Mouse (Mus musculus) limb, embryonic 10.5 days (tissue): ENCODE results near the gene Prg3. TPM values are rescaled to one million over a fixed set of nuclear protein-coding genes. Genes with fewer than 3 reads are reported as not detected.
A peak's percentile ranks its signal among the peaks of the same experiment; 100 is the strongest.

Experiments
- DNase-seq: peaks from one replicate; pipeline ENCODE4 v3.0.0-alpha.2; 2017; ENCODE audit warnings: low spot score
- H3K27ac ChIP-seq: fragments of 300-500 bp; sonication (generic); 2 replicates; pipeline ENCODE4 v1.5.1; 2016; ENCODE audit warnings: mild to moderate bottlenecking
- H3K27me3 ChIP-seq: fragments of 300-500 bp; sonication (generic); 2 replicates; pipeline ENCODE4 v1.6.1; 2016; ENCODE audit warnings: low read depth, mild to moderate bottlenecking; ENCODE audit not compliant: poor library complexity, severe bottlenecking
- H3K36me3 ChIP-seq: fragments of 300-500 bp; sonication (generic); 2 replicates; pipeline ENCODE4 v1.6.1; 2016; ENCODE audit warnings: mild to moderate bottlenecking, moderate library complexity
- H3K4me1 ChIP-seq: fragments of 300-500 bp; sonication (generic); 2 replicates; pipeline ENCODE4 v1.6.1; 2016
- H3K4me3 ChIP-seq: fragments of 300-500 bp; sonication (generic); 2 replicates; pipeline ENCODE4 v1.5.1; 2016; ENCODE audit warnings: mild to moderate bottlenecking, moderate library complexity
- H3K9me3 ChIP-seq: fragments of 300-500 bp; sonication (generic); replicated peaks from 2 replicates; pipeline ENCODE4 v1.6.1; 2016; ENCODE audit warnings: mild to moderate bottlenecking
- WGBS: fragments of 180-500 bp; shearing (Covaris S2); methylation state at CpG from one replicate; pipeline ENCODE4 v1.1.7; 2016; 5-methylcytosine and 5-hydroxymethylcytosine counted together
- polyA plus RNA-seq: library from polyadenylated mRNA; unstranded; fragments of >200 nt; fragmentation: Nextera tagmentation; extraction: Ambion mirVana; gene quantifications from 2 replicates; pipeline ENCODE4 v1.2.1, GENCODE M21; 2016

Gene Prg3
- polyA plus RNA-seq, 1 experiment from 2014 or later = 0.15 TPM

DNA sequence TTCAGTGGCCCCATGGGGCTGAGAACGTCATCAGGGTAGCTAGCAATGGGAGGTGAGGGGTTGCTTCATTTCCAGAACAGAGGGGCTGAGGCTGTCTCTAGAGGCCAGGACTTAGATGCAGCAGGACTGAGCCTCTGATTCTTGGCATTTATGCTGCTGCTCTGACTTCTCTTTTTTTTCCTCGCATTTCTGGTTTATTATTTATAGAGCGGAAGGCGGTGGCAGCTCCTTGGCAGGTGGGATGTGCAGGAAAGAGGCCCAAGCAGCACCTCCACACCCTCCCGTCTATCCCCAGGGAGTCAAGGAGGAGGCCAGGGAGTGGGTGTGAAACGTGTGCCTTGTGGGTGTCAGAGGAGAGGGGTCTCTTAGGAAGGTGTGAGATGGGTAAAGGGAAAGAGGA, 43.0 kb downstream of the Prg3 start:
- 67% methylated on average over 6 of the region's 6 CpGs for WGBS
- H3K27me3 ChIP-seq = no peaks in the 10 kb centered on the region
- H3K36me3 ChIP-seq = no peaks in the 10 kb centered on the region

DNA sequence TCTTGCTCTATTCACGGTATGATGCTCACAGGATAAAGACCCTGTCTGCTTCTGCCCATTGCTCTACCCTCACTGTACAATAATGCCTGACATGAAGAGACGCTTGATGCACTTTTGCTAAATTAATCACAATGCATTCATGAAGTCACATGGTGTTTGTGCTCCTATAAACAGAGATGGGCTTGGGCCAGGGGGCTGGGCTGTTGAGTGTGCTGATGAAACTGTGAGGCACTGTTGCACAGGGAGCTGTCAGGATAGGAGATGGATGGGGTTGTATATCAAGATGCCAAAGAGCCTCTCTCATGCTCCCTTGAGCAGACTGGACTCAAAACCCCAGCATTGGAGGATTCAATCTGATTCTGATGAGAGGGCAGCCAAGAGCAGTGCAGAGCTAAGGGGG, 45.1 kb downstream of the Prg3 start:
- no peaks in the 10 kb centered on the region for H3K9me3 ChIP-seq
- H3K4me3 ChIP-seq = no peak overlapping the region
- H3K4me1 ChIP-seq = peaks cover 9% of the 10 kb centered on the region; the same call in 1 of the 2 replicates
- H3K27ac ChIP-seq = no peak overlapping the region
- no peaks in the 10 kb centered on the region for H3K36me3 ChIP-seq
- H3K27me3 ChIP-seq = no peaks in the 10 kb centered on the region
- DNase-seq = no peak
- 83% methylated on average over 2 of the region's 2 CpGs for WGBS

More for the DNA sequence above, 43.0 kb downstream of the Prg3 start:
- no peak overlapping the region for H3K27ac ChIP-seq
- no peak overlapping the region for H3K4me3 ChIP-seq
- no peaks in the 10 kb centered on the region for H3K9me3 ChIP-seq
- H3K4me1 ChIP-seq = no peaks in the 10 kb centered on the region
- no peak for DNase-seq

DNA sequence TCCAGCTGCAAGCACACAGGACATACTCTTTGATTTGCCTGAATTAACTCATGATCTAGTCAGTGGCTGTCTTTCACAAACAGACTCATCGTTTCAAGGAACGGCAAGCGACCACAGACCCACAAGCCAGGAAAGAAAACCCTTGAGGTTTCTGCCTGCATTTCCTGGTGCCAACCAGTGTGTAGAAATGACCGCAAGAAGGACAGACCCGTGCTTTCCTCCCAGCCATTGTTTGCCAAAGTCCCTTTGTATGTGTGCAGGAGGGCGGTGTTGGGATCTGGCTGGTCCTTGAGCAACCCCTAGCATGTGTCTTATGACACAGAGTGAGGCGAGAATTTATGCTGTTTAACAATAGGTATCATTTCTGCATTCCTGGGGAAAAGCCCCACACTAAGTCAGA, 46.2 kb downstream of the Prg3 start:
- no peaks in the 10 kb centered on the region for H3K9me3 ChIP-seq
- H3K36me3 ChIP-seq = peaks cover 6% of the 10 kb centered on the region
- H3K4me1 ChIP-seq = peaks cover 15% of the 10 kb centered on the region; the same call in 1 of the 2 replicates
- no peak for DNase-seq
- WGBS = 88% methylated on average over 7 of the region's 7 CpGs
- no peak overlapping the region for H3K4me3 ChIP-seq
- H3K27me3 ChIP-seq = no peaks in the 10 kb centered on the region
- H3K27ac ChIP-seq = no peak overlapping the region

DNA sequence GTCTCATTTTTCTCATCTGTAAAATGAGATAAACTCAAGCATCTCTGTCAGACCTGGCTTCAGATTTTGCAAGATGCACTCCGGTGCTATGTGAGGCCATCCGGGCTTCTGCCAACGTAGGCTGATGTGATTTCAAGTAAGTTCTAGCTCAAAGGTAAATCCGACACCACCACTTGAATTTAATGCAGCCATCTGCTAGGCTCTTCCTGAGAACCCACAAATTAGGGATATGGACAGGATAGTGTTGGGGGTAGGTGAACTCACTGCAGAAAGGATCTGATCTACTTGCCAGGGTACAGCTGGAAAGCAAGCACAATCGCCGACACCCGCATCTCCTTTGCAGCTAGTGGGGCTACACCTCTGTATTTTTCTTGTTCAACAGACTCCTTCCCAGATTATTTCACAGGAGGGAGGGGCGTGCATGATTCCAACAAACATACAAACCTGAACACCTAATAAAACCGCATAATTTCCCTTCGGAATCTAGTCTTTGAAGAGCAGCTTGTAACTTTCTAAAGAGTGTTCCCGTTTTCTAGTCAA, 48.6 kb downstream of the Prg3 start:
- peaks cover 15% of the 10 kb centered on the region; the same call in 1 of the 2 replicates for H3K4me1 ChIP-seq
- no peaks in the 10 kb centered on the region for H3K9me3 ChIP-seq
- peak overlapping the region; percentile 74 for H3K4me3 ChIP-seq
- peak overlapping the region; percentile 98 for H3K27ac ChIP-seq
- peaks cover 30% of the 10 kb centered on the region for H3K36me3 ChIP-seq
- no peak for DNase-seq
- no peaks in the 10 kb centered on the region for H3K27me3 ChIP-seq
- 13% methylated on average over 11 of the region's 11 CpGs for WGBS

DNA sequence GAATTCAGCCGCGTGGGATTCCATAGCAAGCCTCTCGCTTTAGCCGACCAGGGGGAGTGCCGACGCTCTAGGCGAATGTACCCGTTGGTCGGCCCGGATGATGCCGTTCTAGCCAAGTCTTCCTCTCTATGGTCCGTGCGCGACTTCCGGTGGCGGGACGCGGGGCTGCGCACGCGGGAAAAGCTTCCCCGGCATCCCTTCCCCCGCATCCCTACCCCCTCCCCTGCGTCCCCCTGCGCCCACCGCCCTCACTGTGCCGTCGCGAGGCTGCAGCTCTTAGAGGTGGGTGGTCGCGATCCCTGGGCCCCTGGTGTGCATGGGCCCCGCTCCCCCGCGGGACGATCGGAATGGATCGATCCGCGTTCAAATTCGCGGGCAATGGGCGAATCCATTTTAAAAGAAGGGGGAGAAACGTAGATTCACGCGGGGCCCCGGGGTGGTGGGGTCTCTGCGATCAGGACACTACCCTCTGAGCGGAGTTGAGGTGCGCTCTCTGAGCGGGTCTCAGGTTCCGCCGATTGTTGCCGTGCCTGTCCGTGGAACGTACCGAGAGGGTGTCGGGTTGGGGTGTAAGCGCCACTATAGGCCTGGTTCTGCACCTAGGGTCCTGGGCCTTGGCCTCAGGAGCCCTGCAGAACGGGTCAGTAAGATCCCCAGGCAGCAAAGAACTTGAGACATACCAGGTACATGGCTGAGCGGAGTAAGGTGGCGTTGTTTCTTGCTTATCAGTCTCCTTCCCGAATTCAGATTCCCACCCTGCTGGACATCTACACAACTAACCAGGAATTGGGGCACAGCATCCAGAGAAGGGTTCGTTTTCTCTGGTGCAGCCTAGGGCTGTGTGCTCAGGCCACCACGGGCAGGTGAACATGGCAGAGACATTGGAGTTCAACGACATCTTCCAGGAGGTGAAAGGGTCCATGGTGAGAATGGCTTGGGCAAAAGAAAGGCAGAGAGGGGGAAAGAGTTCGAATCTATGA, 49.3 kb downstream of the Prg3 start, which contains the start of the genes Ssrp1 and P2rx3:
Ssrp1 (plus strand) TSS at position 188 of the 980 bp plus-strand sequence.
P2rx3 (minus strand) TSS at position 416 of the 980 bp plus-strand sequence.
- Histone ChIP-seq H3K27me3 (no peaks in the 10 kb centered on the region), H3K36me3 (peaks cover 37% of the 10 kb centered on the region), H3K4me1 (peaks cover 15% of the 10 kb centered on the region; the same call in 1 of the 2 replicates), H3K4me3 (peak within 1 kb of the TSS; percentile 74), H3K9me3 (no peaks in the 10 kb centered on the region), H3K27ac (peak within 1 kb of the TSS; percentile 98)
- peak; percentile 96 for DNase-seq
- WGBS = 1% methylated on average over 66 of the region's 66 CpGs

DNA sequence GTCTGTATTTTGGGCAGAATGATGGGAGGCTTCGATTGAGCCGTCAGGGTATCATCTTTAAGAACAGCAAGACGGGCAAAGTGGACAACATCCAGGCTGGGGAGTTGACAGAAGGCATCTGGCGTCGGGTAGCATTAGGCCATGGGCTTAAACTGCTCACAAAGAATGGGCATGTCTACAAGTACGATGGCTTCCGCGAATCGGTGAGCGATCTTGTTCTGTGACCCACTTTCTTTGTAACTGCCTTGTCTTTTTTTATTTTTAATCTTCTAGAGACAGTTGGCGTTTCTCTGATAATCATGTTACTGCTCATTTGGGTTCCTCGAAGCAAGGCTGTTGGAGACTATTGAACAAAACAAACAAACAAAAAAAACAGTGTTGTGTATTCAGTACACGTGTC, 50.3 kb downstream of the Prg3 start:
- Histone ChIP-seq H3K4me3 (peak overlapping the region; percentile 74), H3K27me3 (no peaks in the 10 kb centered on the region), H3K27ac (peak overlapping the region; percentile 98), H3K4me1 (peaks cover 15% of the 10 kb centered on the region; the same call in 1 of the 2 replicates), H3K36me3 (peaks cover 47% of the 10 kb centered on the region), H3K9me3 (no peaks in the 10 kb centered on the region)
- WGBS = 89% methylated on average over 13 of the region's 13 CpGs
- no peak for DNase-seq

Other genes with a start within 250 kb of the Prg3 start
- 7.6 and 8.2 TPM in 2 replicates for gene Gm19426, start 244.6 kb upstream of the Prg3 start, polyA plus RNA-seq
- gene Serping1, start 212.8 kb upstream of the Prg3 start, polyA plus RNA-seq = 9.3 and 10.8 TPM in 2 replicates
- gene Ube2l6, start 189.4 kb upstream of the Prg3 start, polyA plus RNA-seq = 17.6 and 19.2 TPM in 2 replicates
- gene Smtnl1, start 165.6 kb upstream of the Prg3 start, polyA plus RNA-seq = 0.11 and 0.56 TPM in 2 replicates
- 64.5 and 71.0 TPM in 2 replicates for gene Timm10, start 161.2 kb upstream of the Prg3 start, polyA plus RNA-seq
- 36.6 and 42.6 TPM in 2 replicates for gene Slc43a1, start 149.4 kb upstream of the Prg3 start, polyA plus RNA-seq
- gene Rtn4rl2, start 101.5 kb upstream of the Prg3 start, polyA plus RNA-seq = 0.74 and 1.0 TPM in 2 replicates
- 30.4 and 32.8 TPM in 2 replicates for gene Slc43a3, start 51.6 kb upstream of the Prg3 start, polyA plus RNA-seq
- 0.18 TPM in 1 of 2 replicates, not detected in the other for gene Prg2, start 7.8 kb upstream of the Prg3 start, polyA plus RNA-seq
- 421 and 433 TPM in 2 replicates for gene Ssrp1, start 49.0 kb downstream of the Prg3 start, polyA plus RNA-seq
- gene P2rx3, start 49.2 kb downstream of the Prg3 start, polyA plus RNA-seq = 2.1 and 2.8 TPM in 2 replicates
- 28.7 and 32.0 TPM in 2 replicates for gene Tnks1bp1, start 59.8 kb downstream of the Prg3 start, polyA plus RNA-seq
- 32.9 and 40.6 TPM in 2 replicates for gene Aplnr, start 148.0 kb downstream of the Prg3 start, polyA plus RNA-seq
- gene Lrrc55, start 209.0 kb downstream of the Prg3 start, polyA plus RNA-seq = 0.19 and 0.31 TPM in 2 replicates